Mouse (Mus musculus): ENCODE measurements at regions not wholly inside any gene's neighbourhood (a gene's known extent, or its start where the extent isn't known, plus 50 kb on each side); places are given as distances from the start of the nearest gene placed in this dataset.
A peak's percentile ranks its signal among the peaks of the same experiment; 100 is the strongest.

DNA sequence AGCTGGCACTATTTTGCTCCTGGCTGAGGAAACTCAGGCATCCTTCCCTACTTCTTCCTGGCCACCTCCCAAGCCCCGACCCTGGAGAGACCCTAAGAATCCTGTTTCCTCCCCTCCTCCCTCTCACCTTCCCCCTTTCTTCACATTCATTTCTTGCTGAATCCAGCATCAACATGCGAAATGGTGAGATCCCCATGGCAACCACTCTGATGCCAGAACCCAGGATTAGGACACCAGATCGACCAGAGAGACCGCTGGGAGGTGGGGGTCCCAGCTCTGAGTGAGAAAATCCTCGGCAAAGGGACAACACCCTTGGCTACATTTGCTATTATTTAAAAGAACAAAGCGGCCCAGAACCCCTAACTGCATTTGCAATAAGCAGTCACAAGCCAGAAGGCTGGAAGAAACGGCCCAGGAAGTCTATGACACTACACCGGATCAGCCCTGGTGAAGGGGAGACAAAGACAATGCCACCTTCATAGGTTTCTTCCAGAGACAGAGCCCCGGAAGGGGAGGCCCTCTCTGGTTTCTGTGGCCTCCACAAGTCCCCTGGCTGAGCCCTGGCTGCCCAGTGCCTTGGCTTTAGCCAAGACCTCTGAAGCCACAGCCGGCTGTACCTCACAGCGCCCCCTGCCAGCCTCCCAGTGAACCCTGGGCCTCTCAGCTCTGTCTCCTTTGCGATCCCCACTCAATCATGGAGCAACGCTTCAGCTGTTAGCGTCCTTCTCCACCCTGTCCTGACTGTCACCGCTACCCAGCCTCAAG is 265.6 kb upstream of the Rpl38 start:
- Histone ChIP-seq H3K4me1 (ENCODE audit: control insufficient read depth, insufficient read depth, low read length) (no peaks in the 10 kb centered on the region), H3K27ac (ENCODE audit: control insufficient read depth, insufficient read depth, low read depth, low read length) (no peak overlapping the region), H3K4me3 (ENCODE audit: control insufficient read depth, low read depth, low read length) (no peak overlapping the region), H3K36me3 (ENCODE audit: control insufficient read depth, insufficient read depth, low read length) (no peaks in the 10 kb centered on the region), H3K27me3 (ENCODE audit: control insufficient read depth, insufficient read depth, low read length) (no peaks in the 10 kb centered on the region)
- no peak for TF ChIP-seq CTCF (IDR thresholded peaks at IDR 0.05; ENCODE audit: control insufficient read depth, insufficient read depth, insufficient replicate concordance, low read depth, low read length)
- no peak for TF ChIP-seq POLR2A (IDR thresholded peaks at IDR 0.05; ENCODE audit: control insufficient read depth, low read depth, low read length)

DNA sequence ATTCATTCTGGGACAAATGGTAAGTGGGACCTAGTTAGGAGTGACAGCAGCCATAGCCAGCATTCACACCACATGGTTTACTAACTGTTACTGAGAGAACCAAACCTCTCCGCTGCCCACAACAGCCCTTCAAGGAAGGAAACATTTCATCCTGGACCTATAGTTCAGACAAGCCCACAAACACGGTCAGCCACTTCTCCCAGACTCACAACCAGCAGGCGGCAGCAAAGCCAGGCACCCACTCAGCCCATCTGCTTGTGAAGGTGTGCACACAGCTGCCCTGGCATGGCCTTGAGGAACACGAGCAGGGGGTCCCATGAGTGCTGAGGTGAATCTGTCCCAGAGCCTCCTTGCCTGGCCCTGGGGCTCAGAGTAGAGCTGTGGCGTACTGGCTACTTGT is 267.6 kb upstream of the Rpl38 start:
- Histone ChIP-seq H3K36me3 (ENCODE audit: control insufficient read depth, insufficient read depth, low read length) (no peaks in the 10 kb centered on the region), H3K4me3 (ENCODE audit: control insufficient read depth, low read depth, low read length) (no peak overlapping the region), H3K27ac (ENCODE audit: control insufficient read depth, insufficient read depth, low read depth, low read length) (no peak overlapping the region), H3K27me3 (ENCODE audit: control insufficient read depth, insufficient read depth, low read length) (no peaks in the 10 kb centered on the region), H3K4me1 (ENCODE audit: control insufficient read depth, insufficient read depth, low read length) (no peaks in the 10 kb centered on the region)
- TF ChIP-seq CTCF (IDR thresholded peaks at IDR 0.05; ENCODE audit: control insufficient read depth, insufficient read depth, insufficient replicate concordance, low read depth, low read length) (peak; percentile 27; the same call in 1 of the 2 replicates), POLR2A (IDR thresholded peaks at IDR 0.05; ENCODE audit: control insufficient read depth, low read depth, low read length) (no peak)

DNA sequence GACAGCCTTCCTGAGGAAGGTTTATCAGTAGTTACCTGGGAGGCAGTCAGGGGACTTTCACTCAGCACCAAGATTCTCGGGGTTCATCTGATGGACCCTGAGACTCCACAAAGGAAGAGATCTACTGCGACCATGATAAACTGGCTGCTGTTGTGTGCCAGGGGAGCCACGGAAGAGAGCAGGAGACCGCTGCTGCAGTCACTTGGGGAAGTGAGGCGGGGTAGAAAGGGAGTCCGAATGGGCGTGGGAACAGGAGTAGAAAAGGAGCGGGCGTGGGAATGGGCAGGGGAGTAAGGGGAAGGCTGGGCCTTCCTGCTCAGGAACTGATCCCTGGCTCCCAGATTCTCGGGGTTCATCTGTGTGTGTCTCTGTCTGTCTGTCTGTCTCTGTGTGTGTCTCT is 276.2 kb upstream of the Rpl38 start:
- no peak overlapping the region for H3K4me3 ChIP-seq (ENCODE audit: control insufficient read depth, low read depth, low read length)
- TF ChIP-seq CTCF (IDR thresholded peaks at IDR 0.05; ENCODE audit: control insufficient read depth, insufficient read depth, insufficient replicate concordance, low read depth, low read length) = no peak
- TF ChIP-seq POLR2A (IDR thresholded peaks at IDR 0.05; ENCODE audit: control insufficient read depth, low read depth, low read length) = no peak
- H3K4me1 ChIP-seq (ENCODE audit: control insufficient read depth, insufficient read depth, low read length) = no peaks in the 10 kb centered on the region
- H3K27me3 ChIP-seq (ENCODE audit: control insufficient read depth, insufficient read depth, low read length) = no peaks in the 10 kb centered on the region
- H3K27ac ChIP-seq (ENCODE audit: control insufficient read depth, insufficient read depth, low read depth, low read length) = no peak overlapping the region
- no peaks in the 10 kb centered on the region for H3K36me3 ChIP-seq (ENCODE audit: control insufficient read depth, insufficient read depth, low read length)

DNA sequence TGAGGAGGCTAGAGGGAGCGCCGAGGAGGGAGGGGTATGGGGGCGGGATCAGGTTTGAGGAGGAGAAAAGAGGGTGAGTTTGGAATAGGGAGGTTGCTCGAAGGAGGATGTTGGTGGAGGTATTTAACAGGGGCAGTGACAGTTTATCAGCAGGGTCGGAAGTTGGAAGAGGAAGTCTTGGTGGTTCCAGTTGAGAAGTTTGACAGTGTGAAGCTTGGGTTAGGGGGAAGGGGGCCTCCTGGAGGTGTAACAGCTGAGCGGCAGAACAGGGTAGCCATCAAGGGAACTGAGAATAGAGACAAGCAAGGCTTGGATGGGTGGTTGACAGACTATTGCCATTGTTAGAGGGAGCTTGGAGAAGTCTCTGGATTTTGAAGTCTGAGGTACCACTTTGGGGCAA is 276.8 kb upstream of the Rpl38 start:
- Histone ChIP-seq H3K4me3 (ENCODE audit: control insufficient read depth, low read depth, low read length) (no peak overlapping the region), H3K4me1 (ENCODE audit: control insufficient read depth, insufficient read depth, low read length) (no peaks in the 10 kb centered on the region), H3K27ac (ENCODE audit: control insufficient read depth, insufficient read depth, low read depth, low read length) (no peak overlapping the region), H3K27me3 (ENCODE audit: control insufficient read depth, insufficient read depth, low read length) (no peaks in the 10 kb centered on the region), H3K36me3 (ENCODE audit: control insufficient read depth, insufficient read depth, low read length) (no peaks in the 10 kb centered on the region)
- TF ChIP-seq POLR2A (IDR thresholded peaks at IDR 0.05; ENCODE audit: control insufficient read depth, low read depth, low read length) (no peak), CTCF (IDR thresholded peaks at IDR 0.05; ENCODE audit: control insufficient read depth, insufficient read depth, insufficient replicate concordance, low read depth, low read length) (no peak)

DNA sequence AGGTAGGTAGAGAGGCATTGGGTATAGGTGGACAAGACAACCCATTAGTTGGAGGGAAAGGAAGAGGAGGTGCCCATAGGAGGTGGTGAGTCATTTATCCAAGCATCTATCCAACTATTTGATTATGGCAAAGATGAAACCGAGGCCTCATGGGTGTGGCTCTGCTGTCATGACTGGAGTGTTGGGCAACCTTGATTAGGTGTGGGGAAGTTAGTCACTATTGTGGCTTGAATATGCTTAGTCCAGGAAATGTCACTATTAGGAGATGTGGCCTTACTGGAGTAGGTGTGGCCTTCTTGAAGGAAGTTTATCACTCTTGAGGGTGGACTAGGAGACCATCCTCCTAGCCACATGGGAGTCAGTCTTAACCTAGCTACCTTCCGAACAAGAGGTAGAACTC is 281.2 kb upstream of the Rpl38 start:
- H3K27ac ChIP-seq (ENCODE audit: control insufficient read depth, insufficient read depth, low read depth, low read length) = no peak overlapping the region
- no peak for TF ChIP-seq CTCF (IDR thresholded peaks at IDR 0.05; ENCODE audit: control insufficient read depth, insufficient read depth, insufficient replicate concordance, low read depth, low read length)
- TF ChIP-seq POLR2A (IDR thresholded peaks at IDR 0.05; ENCODE audit: control insufficient read depth, low read depth, low read length) = no peak
- no peaks in the 10 kb centered on the region for H3K27me3 ChIP-seq (ENCODE audit: control insufficient read depth, insufficient read depth, low read length)
- no peaks in the 10 kb centered on the region for H3K4me1 ChIP-seq (ENCODE audit: control insufficient read depth, insufficient read depth, low read length)
- no peak overlapping the region for H3K4me3 ChIP-seq (ENCODE audit: control insufficient read depth, low read depth, low read length)
- H3K36me3 ChIP-seq (ENCODE audit: control insufficient read depth, insufficient read depth, low read length) = no peaks in the 10 kb centered on the region

DNA sequence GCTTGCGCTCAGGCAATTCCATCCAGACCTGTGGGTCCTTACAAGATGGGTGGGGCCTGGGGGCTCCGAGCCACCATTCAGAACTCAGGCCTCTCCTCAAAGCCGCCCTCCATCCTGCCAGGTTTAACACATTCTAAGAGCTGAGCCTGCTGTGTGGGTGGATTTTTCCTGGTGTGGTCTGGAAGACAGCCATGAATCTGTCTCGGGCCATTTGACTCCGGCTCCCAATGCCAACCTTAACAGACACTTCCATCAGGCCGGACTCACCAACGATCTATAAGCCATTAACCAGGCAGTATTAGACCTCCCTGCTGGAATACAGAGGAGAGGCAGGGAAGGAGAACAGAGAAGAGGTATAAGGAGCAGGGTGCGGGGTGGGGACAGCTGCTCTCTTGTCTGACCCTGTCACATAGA is 288.9 kb upstream of the Rpl38 start:
- no peak overlapping the region for H3K4me3 ChIP-seq (ENCODE audit: control insufficient read depth, low read depth, low read length)
- H3K36me3 ChIP-seq (ENCODE audit: control insufficient read depth, insufficient read depth, low read length) = no peaks in the 10 kb centered on the region

DNA sequence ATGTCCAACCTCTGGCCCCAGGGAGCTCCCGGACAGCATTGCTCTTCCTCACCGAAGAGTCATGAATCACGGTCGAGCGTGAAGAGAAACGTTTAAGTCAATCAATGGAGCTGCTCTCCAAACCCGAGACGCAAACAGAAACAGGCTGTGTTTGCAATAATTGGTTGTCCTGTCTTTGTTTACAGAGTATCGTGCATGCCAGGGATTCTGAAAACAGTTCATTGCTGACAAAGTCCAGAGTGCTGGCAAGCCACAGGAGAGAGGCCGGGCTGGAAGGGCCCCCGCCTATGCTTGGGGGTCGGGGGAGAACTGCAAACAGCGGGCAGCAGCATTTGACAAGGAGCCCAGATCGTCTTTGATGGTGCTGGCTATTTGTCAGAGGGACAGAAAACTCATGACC is 292.4 kb upstream of the Rpl38 start:
- H3K4me1 ChIP-seq (ENCODE audit: control insufficient read depth, insufficient read depth, low read length) = no peaks in the 10 kb centered on the region
- no peaks in the 10 kb centered on the region for H3K36me3 ChIP-seq (ENCODE audit: control insufficient read depth, insufficient read depth, low read length)
- no peak for TF ChIP-seq CTCF (IDR thresholded peaks at IDR 0.05; ENCODE audit: control insufficient read depth, insufficient read depth, insufficient replicate concordance, low read depth, low read length)
- TF ChIP-seq POLR2A (IDR thresholded peaks at IDR 0.05; ENCODE audit: control insufficient read depth, low read depth, low read length) = no peak
- no peak overlapping the region for H3K27ac ChIP-seq (ENCODE audit: control insufficient read depth, insufficient read depth, low read depth, low read length)
- no peaks in the 10 kb centered on the region for H3K27me3 ChIP-seq (ENCODE audit: control insufficient read depth, insufficient read depth, low read length)
- no peak overlapping the region for H3K4me3 ChIP-seq (ENCODE audit: control insufficient read depth, low read depth, low read length)

More for the DNA sequence above, 288.9 kb upstream of the Rpl38 start:
- no peaks in the 10 kb centered on the region for H3K27me3 ChIP-seq (ENCODE audit: control insufficient read depth, insufficient read depth, low read length)
- H3K27ac ChIP-seq (ENCODE audit: control insufficient read depth, insufficient read depth, low read depth, low read length) = no peak overlapping the region
- no peak for TF ChIP-seq CTCF (IDR thresholded peaks at IDR 0.05; ENCODE audit: control insufficient read depth, insufficient read depth, insufficient replicate concordance, low read depth, low read length)
- no peak for TF ChIP-seq POLR2A (IDR thresholded peaks at IDR 0.05; ENCODE audit: control insufficient read depth, low read depth, low read length)
- no peaks in the 10 kb centered on the region for H3K4me1 ChIP-seq (ENCODE audit: control insufficient read depth, insufficient read depth, low read length)
